In genomic region chr12:3833059-3833760, GRCm38 (mm10) we compare ENCODE assay signal across 9 mouse cellular contexts. TPM values are rescaled to one million over a fixed set of nuclear protein-coding genes. Genes with fewer than 3 reads are reported as not detected.
DNase-seq lines count a peak whose midpoint lies in the region; ATAC-seq and TF ChIP-seq lines count a peak whose summit lies in the region.
"Had no signal": no experiment of that assay in that cellular context is flagged by ENCODE, and none has a peak within 500 bp of the region (broad histone marks: within the 10 kb centered on the region; RNA-seq: fewer than 3 reads in every experiment).

No protein-coding gene starts in this region.

- H3K4me3 ChIP-seq in gastrocnemius, adult 2 months: peak overlapping the region; percentile 61
- no peak overlapping the region for H3K4me3 ChIP-seq in spleen, adult 2 months (ENCODE audit: extremely low read depth, insufficient read depth, insufficient read length)
- H3K4me3 ChIP-seq in limb, embryonic 14.5 days (replicated peaks; ENCODE audit: low read length): peak overlapping the region; percentile 21
- no peak overlapping the region for H3K4me3 ChIP-seq in cerebellum, adult 2 months (replicated peaks; ENCODE audit: insufficient read depth, low read depth, low read length)

- no peak for DNase-seq in gastrocnemius, adult 2 months
- no peak for DNase-seq in gastrocnemius, postnatal 10 days
- no peak for DNase-seq in spleen, adult 2 months (ENCODE audit: low read depth in 1 of 2, low spot score in 2 of 2)
- DNase-seq in spleen, adult 18-20 months: no peak
- DNase-seq in limb, embryonic 14.5 days (ENCODE audit: low spot score): no peak
- DNase-seq in cerebellum, adult 9-11 months: no peak
- no peak for DNase-seq in adrenal gland, postnatal 36 days
- no peak for DNase-seq in cerebellum, adult 2 months
- DNase-seq: B cell, adult 2 months had no signal

- no peaks in the 10 kb centered on the region for H3K27me3 ChIP-seq in spleen, adult 2 months (ENCODE audit: control insufficient read depth, insufficient read depth, low read length)
- no peaks in the 10 kb centered on the region for H3K27me3 ChIP-seq in limb, embryonic 14.5 days (ENCODE audit: control insufficient read depth, insufficient read depth, low read length)
- no peaks in the 10 kb centered on the region for H3K27me3 ChIP-seq in cerebellum, adult 2 months (ENCODE audit: control insufficient read depth, insufficient read depth, low read length)

- WGBS in spleen, adult 2 months: 85% methylated on average over 7 of the region's 7 CpGs
- WGBS in limb, embryonic 14.5 days: 55% methylated on average over 7 of the region's 7 CpGs
- 40% methylated on average over 7 of the region's 7 CpGs for WGBS in cerebellum, adult 2 months

- H3K9me3 ChIP-seq in limb, embryonic 14.5 days (ENCODE audit: control insufficient read depth, low read length): no peaks in the 10 kb centered on the region

- intact Hi-C loops in gastrocnemius, adult 2 months (cut with DNase I): no loop called here

- H3K4me1 ChIP-seq in spleen, adult 2 months (ENCODE audit: control insufficient read depth, insufficient read depth, insufficient read length): peaks cover 19% of the 10 kb centered on the region; the same call in 1 of the 2 replicates
- H3K4me1 ChIP-seq in limb, embryonic 14.5 days (ENCODE audit: control insufficient read depth, insufficient read depth, low read length): peaks cover 35% of the 10 kb centered on the region
- peaks cover 63% of the 10 kb centered on the region for H3K4me1 ChIP-seq in cerebellum, adult 2 months (ENCODE audit: control insufficient read depth, insufficient read depth, low read length)

- no peak for TF ChIP-seq CTCF in gastrocnemius, adult 2 months (IDR thresholded peaks at IDR 0.05)
- TF ChIP-seq CTCF in spleen, adult 2 months (IDR thresholded peaks at IDR 0.05; ENCODE audit: extremely low read depth, insufficient read depth, insufficient read length, insufficient replicate concordance): no peak
- TF ChIP-seq CTCF in cerebellum, adult 2 months (IDR thresholded peaks at IDR 0.05; ENCODE audit: borderline replicate concordance, insufficient read depth, low read depth, low read length): no peak

- TF ChIP-seq POLR2A in spleen, adult 2 months (IDR thresholded peaks at IDR 0.05; ENCODE audit: low read depth, low read length): no peak
- TF ChIP-seq POLR2A in limb, embryonic 14.5 days (IDR thresholded peaks at IDR 0.05; ENCODE audit: borderline replicate concordance, extremely low read depth, insufficient read depth, insufficient read length): no peak
- TF ChIP-seq POLR2A in cerebellum, adult 2 months (IDR thresholded peaks at IDR 0.05; ENCODE audit: borderline replicate concordance, insufficient read depth, low read length): no peak

- ATAC-seq in limb, embryonic 14.5 days (ENCODE audit: low FRiP score, low read depth): no peak

- peak overlapping the region; percentile 40 for H3K9ac ChIP-seq in limb, embryonic 14.5 days (ENCODE audit: low read depth, low read length, severe bottlenecking)

- peak overlapping the region; percentile 86 for H3K27ac ChIP-seq in gastrocnemius, adult 2 months
- peak overlapping the region; percentile 90 for H3K27ac ChIP-seq in spleen, adult 2 months (ENCODE audit: insufficient read depth, low read length)
- peak overlapping the region; percentile 83 for H3K27ac ChIP-seq in limb, embryonic 14.5 days (replicated peaks; ENCODE audit: low read depth, low read length)
- no peak overlapping the region for H3K27ac ChIP-seq in cerebellum, adult 2 months (ENCODE audit: insufficient read depth, low read length)

- peak overlapping the region; percentile 59 for H3K4me2 ChIP-seq in limb, embryonic 14.5 days (replicated peaks; ENCODE audit: low read depth, low read length, severe bottlenecking)

- H3K36me3 ChIP-seq in spleen, adult 2 months (ENCODE audit: control insufficient read depth, insufficient read depth, low read length): peaks cover 10% of the 10 kb centered on the region; the same call in 1 of the 2 replicates
- H3K36me3 ChIP-seq in limb, embryonic 14.5 days (ENCODE audit: control insufficient read depth, insufficient read depth, low read length): peaks cover 32% of the 10 kb centered on the region

RNA-seq across cellular contexts. Expression of gene Dnmt3a, which starts 27.4 kb away (rescaled TPM):
- total RNA-seq in gastrocnemius, adult 2 months (2021): 10 to 100 TPM; 57.5 to 97.5 TPM
- 100 to 1,000 TPM; 154 to 172 TPM for total RNA-seq in gastrocnemius, postnatal 10 days (2021)
- 19.3 and 22.4 TPM in 2 replicates for polyA plus RNA-seq in spleen, adult 2 months (2012; rRNA removed)
- 48.7 and 53.1 TPM in 2 replicates for polyA plus RNA-seq in limb, embryonic 14.5 days (2012; rRNA removed)
- 74.5 and 84.4 TPM in 2 replicates for polyA plus RNA-seq in limb, embryonic 14.5 days (2014; fragmentation: Nextera tagmentation; extraction: Ambion mirVana)
- total RNA-seq in adrenal gland, postnatal 36 days (2021): 10 to 100 TPM; 51.6 to 52.4 TPM
- 43.2 and 47.6 TPM in 2 replicates for polyA plus RNA-seq in cerebellum, adult 2 months (2012; rRNA removed)

Comparison
In these comparisons a context has a peak if more than half of its experiments do, and no peak if none do; other contexts are left out.
1. H3K4me3 ChIP-seq: peak in gastrocnemius, adult 2 months (single experiment) and limb, embryonic 14.5 days (single experiment); none in spleen, adult 2 months (single experiment) and cerebellum, adult 2 months (single experiment).